Mouse (Mus musculus) neural tube, embryonic 13.5 days (tissue): ENCODE data around the gene Pik3r1. TPM values are rescaled to one million over a fixed set of nuclear protein-coding genes. Genes with fewer than 3 reads are reported as not detected.

ENCODE experiments used
- ATAC-seq: fragments of 200-750 bp; cut with Nextera tagmentation; 2 replicates; pipeline ENCODE4 v1.8.0; 2017; ENCODE audit warnings: low read depth, mild to moderate bottlenecking, moderate TSS enrichment, moderate library complexity
- H3K27ac ChIP-seq: fragments of 300-500 bp; sonication (generic); replicated peaks from 2 replicates; pipeline ENCODE4 v1.5.1; 2015; ENCODE audit warnings: moderate library complexity, mild to moderate bottlenecking, inconsistent platforms
- H3K27me3 ChIP-seq: fragments of 300-500 bp; sonication (generic); 2 replicates; pipeline ENCODE4 v1.6.1; 2015; ENCODE audit warnings: mild to moderate bottlenecking, inconsistent platforms
- H3K36me3 ChIP-seq: fragments of 300-500 bp; sonication (generic); 2 replicates; pipeline ENCODE4 v1.6.1; 2015; ENCODE audit warnings: mild to moderate bottlenecking, inconsistent platforms
- H3K4me1 ChIP-seq: fragments of 300-500 bp; sonication (generic); replicated peaks from 2 replicates; pipeline ENCODE4 v1.6.1; 2015; ENCODE audit warnings: inconsistent platforms
- H3K4me2 ChIP-seq: fragments of 300-500 bp; sonication (generic); 2 replicates; pipeline ENCODE4 v1.6.1; 2015; ENCODE audit warnings: inconsistent platforms, mild to moderate bottlenecking, moderate library complexity
- H3K4me3 ChIP-seq: fragments of 300-500 bp; sonication (generic); 2 replicates; pipeline ENCODE4 v1.5.1; 2015; ENCODE audit warnings: mild to moderate bottlenecking, inconsistent platforms
- H3K9ac ChIP-seq: fragments of 300-500 bp; sonication (generic); 2 replicates; pipeline ENCODE4 v1.6.1; 2015; ENCODE audit warnings: moderate library complexity, mild to moderate bottlenecking, inconsistent platforms
- H3K9me3 ChIP-seq: fragments of 300-500 bp; sonication (generic); 2 replicates; pipeline ENCODE4 v1.6.1; 2016; ENCODE audit warnings: inconsistent platforms
- WGBS: fragments of 180-500 bp; shearing (Covaris S2); methylation state at CpG from one replicate; pipeline ENCODE4 v1.1.7; 2015; 5-methylcytosine and 5-hydroxymethylcytosine counted together
- polyA plus RNA-seq: library from polyadenylated mRNA; unstranded; fragments of >200 nt; fragmentation: Nextera tagmentation; extraction: Ambion mirVana; gene quantifications from 2 replicates; pipeline ENCODE4 v1.2.1, GENCODE M21; 2015

Pik3r1 gene
- polyA plus RNA-seq, 1 experiment from 2014 or later: 47.9 TPM

DNA sequence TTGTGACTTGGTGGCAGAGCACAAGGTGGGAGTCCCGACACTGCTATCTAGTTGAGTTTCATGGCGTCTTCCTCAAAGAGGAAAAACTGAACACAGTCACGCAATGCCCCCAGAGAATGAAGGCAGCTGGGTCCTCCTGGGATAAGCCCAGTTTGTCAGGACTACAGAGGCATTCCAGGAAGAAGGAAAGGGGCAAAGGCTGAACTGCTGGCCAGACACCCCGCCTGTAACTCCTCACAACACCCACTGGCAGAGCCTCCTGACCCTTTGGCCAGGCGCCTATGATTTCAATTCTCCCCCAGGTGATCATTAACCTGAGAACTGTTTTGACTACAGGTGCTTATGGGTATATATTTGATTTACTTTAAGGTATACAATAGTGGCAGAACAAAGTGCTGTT, 3.9 kb downstream of the Pik3r1 start:
- H3K36me3 ChIP-seq: no peaks in the 10 kb centered on the region
- no peak for ATAC-seq
- no peaks in the 10 kb centered on the region for H3K9me3 ChIP-seq
- H3K27ac ChIP-seq: no peak overlapping the region
- H3K4me2 ChIP-seq: peak overlapping the region; percentile 88
- peak overlapping the region; percentile 32 for H3K9ac ChIP-seq
- no peaks in the 10 kb centered on the region for H3K27me3 ChIP-seq
- H3K4me1 ChIP-seq: peaks cover 78% of the 10 kb centered on the region
- WGBS: 58% methylated on average over 5 of the region's 5 CpGs
- peak overlapping the region; percentile 7; the same call in 1 of the 2 replicates for H3K4me3 ChIP-seq

- H3K4me2 ChIP-seq: peak overlapping the region; percentile 88
- H3K9ac ChIP-seq: peak overlapping the region; percentile 32
- H3K36me3 ChIP-seq: no peaks in the 10 kb centered on the region
- H3K9me3 ChIP-seq: no peaks in the 10 kb centered on the region
- H3K27ac ChIP-seq: no peak overlapping the region
- no peak for ATAC-seq
- H3K27me3 ChIP-seq: no peaks in the 10 kb centered on the region
- WGBS: 57% methylated on average over 9 of the region's 9 CpGs
- H3K4me3 ChIP-seq: peak overlapping the region; percentile 7; the same call in 1 of the 2 replicates
- H3K4me1 ChIP-seq: peaks cover 78% of the 10 kb centered on the region
Observed at GRCm38 (mm10) chr13:101763676-101764075, 4.3 kb downstream of the Pik3r1 start.

DNA sequence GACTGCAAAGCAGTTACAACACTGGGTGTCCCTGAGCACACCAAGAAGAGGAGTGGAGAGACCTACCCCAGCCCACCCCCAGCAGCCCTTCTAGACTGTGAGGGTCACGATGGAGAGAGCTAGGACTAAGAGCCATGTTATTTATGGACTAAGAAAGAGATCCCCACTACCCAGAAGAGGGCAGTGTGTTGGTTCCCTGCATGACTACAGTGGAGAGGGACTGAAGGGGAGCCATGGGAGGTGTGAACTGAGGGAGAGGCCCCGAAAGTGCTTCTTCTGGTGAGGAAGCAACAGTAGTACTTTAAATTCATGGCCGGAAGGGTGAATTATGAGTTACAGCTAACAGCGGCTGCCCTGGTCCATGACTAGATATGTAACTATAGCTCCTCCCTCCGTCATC, 4.9 kb downstream of the Pik3r1 start:
- no peak overlapping the region for H3K27ac ChIP-seq
- WGBS: 71% methylated on average over 5 of the region's 5 CpGs
- no peak overlapping the region for H3K4me3 ChIP-seq
- H3K4me1 ChIP-seq: peaks cover 79% of the 10 kb centered on the region
- H3K27me3 ChIP-seq: no peaks in the 10 kb centered on the region
- peak overlapping the region; percentile 88; the same call in 1 of the 2 replicates for H3K4me2 ChIP-seq
- ATAC-seq: no peak
- no peak overlapping the region for H3K9ac ChIP-seq
- no peaks in the 10 kb centered on the region for H3K9me3 ChIP-seq
- no peaks in the 10 kb centered on the region for H3K36me3 ChIP-seq

DNA sequence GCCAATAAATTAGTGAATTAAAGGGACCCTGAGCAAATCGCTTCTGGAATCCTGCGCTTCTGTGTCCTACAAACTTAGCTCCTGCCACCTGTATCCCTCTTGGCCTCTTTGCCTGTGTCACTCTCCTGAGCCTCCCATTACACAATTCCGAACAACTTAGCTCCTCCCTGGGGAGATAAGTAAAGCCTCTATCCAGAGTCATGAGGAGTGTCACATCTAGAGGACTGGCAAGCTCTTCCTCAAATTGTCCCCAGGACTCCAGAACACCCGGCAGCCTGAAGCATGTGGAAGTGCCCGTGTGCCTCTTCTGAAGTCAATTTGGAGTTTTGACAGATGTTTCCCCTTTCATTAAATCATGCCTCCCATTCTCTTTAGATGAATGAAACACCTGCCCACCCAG, 6.4 kb downstream of the Pik3r1 start:
- H3K4me1 ChIP-seq: peaks cover 92% of the 10 kb centered on the region

DNA sequence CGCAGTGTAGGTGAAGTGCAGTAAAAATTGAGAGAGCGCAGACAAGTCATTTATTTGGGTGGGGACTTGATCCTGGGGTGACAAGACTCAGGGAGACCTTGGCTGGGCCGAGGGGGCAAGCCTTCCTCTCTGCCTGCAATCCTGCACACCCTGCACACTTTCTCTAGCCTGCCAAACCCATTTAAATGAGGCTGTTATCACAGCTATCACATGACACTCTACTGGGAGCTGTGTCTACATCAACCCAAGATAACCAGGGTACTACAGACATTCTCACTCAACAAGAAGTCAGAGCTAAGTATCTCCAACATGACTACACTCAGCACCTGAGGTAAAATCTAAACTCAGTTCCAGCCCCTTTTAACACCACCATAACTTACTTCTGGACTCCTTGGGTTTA, 7.1 kb downstream of the Pik3r1 start:
- H3K9ac ChIP-seq: no peak overlapping the region
- no peak for ATAC-seq
- whole genome bisulfite sequencing: 82% methylated on average over 3 of the region's 3 CpGs
- peaks cover 88% of the 10 kb centered on the region for H3K4me1 ChIP-seq
- H3K36me3 ChIP-seq: peaks cover 20% of the 10 kb centered on the region
- H3K9me3 ChIP-seq: no peaks in the 10 kb centered on the region
- H3K4me2 ChIP-seq: no peak overlapping the region
- H3K27ac ChIP-seq: no peak overlapping the region
- H3K27me3 ChIP-seq: no peaks in the 10 kb centered on the region
- no peak overlapping the region for H3K4me3 ChIP-seq

More for the DNA sequence above, 6.4 kb downstream of the Pik3r1 start:
- Histone ChIP-seq H3K4me2 (no peak overlapping the region), H3K27ac (no peak overlapping the region), H3K9ac (no peak overlapping the region), H3K4me3 (no peak overlapping the region), H3K27me3 (no peaks in the 10 kb centered on the region), H3K36me3 (peaks cover 15% of the 10 kb centered on the region), H3K9me3 (no peaks in the 10 kb centered on the region)
- ATAC-seq: no peak
- WGBS: 61% methylated on average over 5 of the region's 5 CpGs

DNA sequence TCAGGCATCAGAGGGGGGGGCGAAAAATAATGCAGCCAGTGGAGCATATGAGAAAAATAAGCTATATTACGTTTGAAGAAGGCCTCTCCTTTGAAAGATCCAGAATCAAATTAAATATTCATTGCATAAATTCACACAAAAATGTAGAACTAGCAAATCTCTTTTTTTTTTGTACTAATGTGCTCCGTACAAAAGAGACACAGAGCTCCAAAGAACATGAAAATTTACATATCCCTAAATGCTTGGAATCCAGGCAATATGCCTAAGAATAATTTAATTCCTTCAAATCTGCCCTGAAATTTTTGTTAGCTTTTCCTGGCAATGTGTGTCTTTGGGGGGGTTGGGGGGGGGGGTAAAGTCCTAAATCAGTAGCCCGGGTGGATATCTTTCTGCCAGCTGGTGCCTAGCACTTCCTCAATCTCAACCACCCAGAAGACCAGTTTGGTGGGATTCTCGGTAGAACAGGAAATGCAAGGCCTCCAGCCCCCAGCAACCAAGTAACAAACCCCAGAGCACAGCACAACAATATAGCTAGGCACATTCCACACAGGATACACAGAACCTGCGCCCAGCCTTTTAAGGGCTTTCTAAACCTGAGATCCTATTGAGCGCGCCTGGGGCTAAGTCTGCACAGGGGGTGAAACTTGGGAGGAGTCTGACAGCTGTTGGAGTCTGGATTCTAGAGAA, 7.9 kb downstream of the Pik3r1 start:
- H3K27me3 ChIP-seq: no peaks in the 10 kb centered on the region
- H3K4me2 ChIP-seq: no peak overlapping the region
- peaks cover 23% of the 10 kb centered on the region for H3K36me3 ChIP-seq
- peaks cover 80% of the 10 kb centered on the region for H3K4me1 ChIP-seq
- H3K4me3 ChIP-seq: no peak overlapping the region
- WGBS: 68% methylated on average over 8 of the region's 8 CpGs
- ATAC-seq: no peak
- no peaks in the 10 kb centered on the region for H3K9me3 ChIP-seq
- 0 out of 2 replicates have a peak overlapping the region, but pooled peaks have one; percentile 12 for H3K9ac ChIP-seq
- no peak overlapping the region for H3K27ac ChIP-seq

- peaks cover 23% of the 10 kb centered on the region for H3K36me3 ChIP-seq
- no peak for ATAC-seq
- H3K9ac ChIP-seq: no peak overlapping the region
- H3K4me1 ChIP-seq: peaks cover 80% of the 10 kb centered on the region
- H3K9me3 ChIP-seq: no peaks in the 10 kb centered on the region
- H3K27ac ChIP-seq: no peak overlapping the region
- H3K4me2 ChIP-seq: no peak overlapping the region
- H3K27me3 ChIP-seq: no peaks in the 10 kb centered on the region
- H3K4me3 ChIP-seq: no peak overlapping the region
- WGBS: 39% methylated on average over 3 of the region's 3 CpGs
Observed at GRCm38 (mm10) chr13:101759281-101759871, 8.6 kb downstream of the Pik3r1 start.

DNA sequence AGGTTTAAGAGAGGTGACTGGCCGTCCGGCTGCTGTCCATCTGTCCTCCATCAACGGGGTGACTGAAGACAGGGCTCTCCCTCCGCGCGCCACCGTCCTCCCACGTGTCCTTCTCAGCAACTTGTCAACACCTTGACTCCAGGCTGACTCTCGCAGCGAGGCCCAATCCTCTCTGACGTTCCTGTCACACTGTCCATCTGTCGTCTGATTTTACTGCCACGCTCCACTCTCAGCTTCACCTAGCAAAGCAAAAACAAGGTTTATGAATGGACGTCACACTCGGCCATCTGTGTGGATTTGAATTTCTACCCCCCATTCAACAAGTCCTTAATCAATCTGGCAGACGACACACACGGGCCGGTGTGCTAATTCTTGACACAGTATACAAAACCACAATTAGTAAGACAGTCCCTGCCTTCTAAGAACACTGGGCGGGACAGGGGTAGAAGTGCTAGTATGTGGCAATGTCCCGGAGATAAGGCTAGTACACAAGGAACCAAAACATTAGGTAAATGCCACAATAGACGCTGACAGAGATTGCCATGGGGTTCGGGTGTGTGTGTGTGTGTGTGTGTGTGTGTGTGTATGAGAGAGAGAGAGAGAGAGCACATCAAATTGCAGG, 10.1 kb downstream of the Pik3r1 start:
- Histone ChIP-seq H3K27ac (no peak overlapping the region), H3K4me3 (no peak overlapping the region), H3K4me1 (peaks cover 80% of the 10 kb centered on the region), H3K9me3 (no peaks in the 10 kb centered on the region), H3K9ac (no peak overlapping the region), H3K4me2 (no peak overlapping the region), H3K27me3 (no peaks in the 10 kb centered on the region), H3K36me3 (peaks cover 29% of the 10 kb centered on the region)
- 65% methylated on average over 22 of the region's 22 CpGs for WGBS
- no peak for ATAC-seq

- WGBS: 82% methylated on average over 2 of the region's 2 CpGs
- H3K27ac ChIP-seq: no peak overlapping the region
- H3K9ac ChIP-seq: no peak overlapping the region
- no peak overlapping the region for H3K4me2 ChIP-seq
- no peaks in the 10 kb centered on the region for H3K9me3 ChIP-seq
- H3K36me3 ChIP-seq: peaks cover 29% of the 10 kb centered on the region
- H3K4me1 ChIP-seq: peaks cover 71% of the 10 kb centered on the region
- H3K27me3 ChIP-seq: no peaks in the 10 kb centered on the region
- no peak for ATAC-seq
- H3K4me3 ChIP-seq: no peak overlapping the region
Observed at GRCm38 (mm10) chr13:101755228-101755627, 12.8 kb downstream of the Pik3r1 start.

GRCm38 (mm10) chr13:101753639-101754038, 14.4 kb downstream of the Pik3r1 start:
- H3K27me3 ChIP-seq: no peaks in the 10 kb centered on the region
- no peak overlapping the region for H3K4me2 ChIP-seq
- H3K36me3 ChIP-seq: peaks cover 29% of the 10 kb centered on the region
- peaks cover 56% of the 10 kb centered on the region for H3K4me1 ChIP-seq
- ATAC-seq: no peak
- no peak overlapping the region for H3K4me3 ChIP-seq
- no peak overlapping the region; the same call in 1 of the 2 replicates for H3K9ac ChIP-seq
- H3K9me3 ChIP-seq: no peaks in the 10 kb centered on the region
- H3K27ac ChIP-seq: no peak overlapping the region
- WGBS: 83% methylated on average over 6 of the region's 6 CpGs

DNA sequence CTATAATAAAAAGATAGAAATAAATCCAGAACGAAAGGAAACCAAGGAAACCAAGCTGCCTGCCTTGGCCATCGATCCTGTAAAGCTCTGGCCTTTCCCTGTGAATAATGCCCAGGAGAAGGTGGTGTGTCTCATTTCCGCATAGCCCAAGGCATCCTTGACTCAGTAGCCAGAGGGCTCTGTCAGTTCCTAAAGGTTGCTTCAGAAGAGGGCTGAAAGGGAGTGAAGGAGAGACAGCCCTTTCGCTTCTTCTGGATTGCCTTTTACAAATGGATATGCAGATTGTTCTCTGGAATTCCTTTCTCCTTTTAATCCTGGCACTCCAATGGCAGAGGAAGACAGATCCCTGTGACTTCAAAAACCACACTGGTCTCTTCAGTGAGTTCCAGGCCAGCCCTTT, 16.2 kb downstream of the Pik3r1 start:
- no peaks in the 10 kb centered on the region for H3K9me3 ChIP-seq
- H3K4me1 ChIP-seq: peaks cover 39% of the 10 kb centered on the region
- ATAC-seq: no peak
- 57% methylated on average over 4 of the region's 4 CpGs for WGBS
- H3K36me3 ChIP-seq: peaks cover 16% of the 10 kb centered on the region
- H3K9ac ChIP-seq: no peak overlapping the region; the same call in 1 of the 2 replicates
- H3K27ac ChIP-seq: no peak overlapping the region
- H3K4me2 ChIP-seq: no peak overlapping the region
- H3K27me3 ChIP-seq: no peaks in the 10 kb centered on the region
- no peak overlapping the region for H3K4me3 ChIP-seq

GRCm38 (mm10) chr13:101746012-101746595, 21.9 kb downstream of the Pik3r1 start:
- Histone ChIP-seq H3K9ac (no peak overlapping the region), H3K4me1 (no peaks in the 10 kb centered on the region), H3K27me3 (no peaks in the 10 kb centered on the region), H3K4me3 (no peak overlapping the region), H3K9me3 (no peaks in the 10 kb centered on the region), H3K36me3 (no peaks in the 10 kb centered on the region), H3K27ac (no peak overlapping the region), H3K4me2 (no peak overlapping the region)
- ATAC-seq: no peak
- 82% methylated on average over 8 of the region's 8 CpGs for WGBS
